Comparison of ENCODE assay signal across 21 mouse cellular contexts in the genomic region with DNA sequence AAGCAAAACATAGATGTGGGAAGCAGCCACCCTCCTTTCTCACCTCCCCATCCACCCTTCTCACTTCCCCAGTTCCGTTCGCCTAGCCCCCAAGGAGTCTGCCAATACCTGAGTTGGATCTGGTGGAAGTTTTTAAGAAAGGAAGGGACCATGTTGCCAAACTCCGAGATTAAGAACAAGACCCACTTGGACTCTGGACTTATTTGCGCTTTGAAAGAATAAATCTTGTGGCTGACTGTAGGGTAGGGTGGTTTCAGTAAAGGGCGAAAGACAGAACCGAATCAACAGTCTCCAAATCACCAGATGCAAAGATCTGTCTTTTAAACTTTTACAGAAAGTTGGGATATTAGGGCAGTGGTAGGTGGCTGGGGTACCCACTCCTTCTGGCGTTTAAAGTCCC. TPM values are rescaled to one million over a fixed set of nuclear protein-coding genes. Genes with fewer than 3 reads are reported as not detected.
DNase-seq lines count a peak whose midpoint lies in the region; ATAC-seq lines count a peak whose summit lies in the region.
"Had no signal": no experiment of that assay in that cellular context is flagged by ENCODE, and none has a peak within 500 bp of the region (broad histone marks: within the 10 kb centered on the region; RNA-seq: fewer than 3 reads in every experiment).

No protein-coding gene starts in this region.

- H3K27ac ChIP-seq in kidney, embryonic 16.5 days (ENCODE audit: low read length): 0 out of 2 replicates have a peak overlapping the region, but pooled peaks have one; percentile 8
- no peak overlapping the region for H3K27ac ChIP-seq in kidney, embryonic 14.5 days (ENCODE audit: low read depth, low read length)
- no peak overlapping the region for H3K27ac ChIP-seq in midbrain, embryonic 11.5 days (ENCODE audit: low read depth, low read length)
- H3K27ac ChIP-seq in midbrain, embryonic 13.5 days: no peak overlapping the region
- H3K27ac ChIP-seq: embryonic facial prominence, embryonic 15.5 days; hindbrain, embryonic 15.5 days; liver, embryonic 15.5 days had no signal

- ATAC-seq in kidney, embryonic 16.5 days (ENCODE audit: low FRiP score, low TSS enrichment): no peak
- no peak for ATAC-seq in kidney, embryonic 14.5 days (ENCODE audit: low FRiP score, low TSS enrichment)
- no peak for ATAC-seq in midbrain, embryonic 11.5 days (ENCODE audit: low FRiP score)
- ATAC-seq in midbrain, embryonic 13.5 days: no peak
- ATAC-seq: intestine, postnatal 0 days; midbrain, embryonic 16.5 days had no signal

- WGBS in kidney, embryonic 16.5 days: 34% methylated on average over 7 of the region's 7 CpGs
- WGBS in kidney, embryonic 14.5 days: 29% methylated on average over 7 of the region's 7 CpGs
- WGBS in midbrain, embryonic 11.5 days: 5% methylated on average over 7 of the region's 7 CpGs
- WGBS in midbrain, embryonic 13.5 days: 16% methylated on average over 7 of the region's 7 CpGs

- H3K4me3 ChIP-seq in kidney, embryonic 16.5 days (ENCODE audit: low read length): no peak overlapping the region
- H3K4me3 ChIP-seq in kidney, embryonic 14.5 days (ENCODE audit: low read length): no peak overlapping the region
- H3K4me3 ChIP-seq in midbrain, embryonic 11.5 days (ENCODE audit: low read depth, low read length): no peak overlapping the region
- no peak overlapping the region for H3K4me3 ChIP-seq in midbrain, embryonic 13.5 days (replicated peaks)
- H3K4me3 ChIP-seq: embryonic facial prominence, embryonic 15.5 days; heart, embryonic 12.5 days; hindbrain, embryonic 15.5 days; limb, embryonic 15.5 days; liver, embryonic 15.5 days had no signal

- H3K9ac ChIP-seq in kidney, embryonic 16.5 days (replicated peaks; ENCODE audit: low read length): no peak overlapping the region
- no peak overlapping the region for H3K9ac ChIP-seq in kidney, embryonic 14.5 days (ENCODE audit: low read depth, low read length)
- H3K9ac ChIP-seq in midbrain, embryonic 11.5 days (ENCODE audit: low read length): no peak overlapping the region
- H3K9ac ChIP-seq in midbrain, embryonic 13.5 days (replicated peaks): no peak overlapping the region
- H3K9ac ChIP-seq: embryonic facial prominence, embryonic 15.5 days; heart, embryonic 12.5 days; hindbrain, embryonic 15.5 days; limb, embryonic 15.5 days; liver, embryonic 15.5 days had no signal

- peaks cover 18% of the 10 kb centered on the region for H3K4me1 ChIP-seq in kidney, embryonic 16.5 days (ENCODE audit: insufficient read depth, low read length)
- H3K4me1 ChIP-seq in kidney, embryonic 14.5 days (ENCODE audit: control insufficient read depth, insufficient read depth, low read length): peaks cover 15% of the 10 kb centered on the region; the same call in 1 of the 2 replicates
- H3K4me1 ChIP-seq in midbrain, embryonic 11.5 days (ENCODE audit: control insufficient read depth, insufficient read depth, low read length): peaks cover 19% of the 10 kb centered on the region
- peaks cover 56% of the 10 kb centered on the region for H3K4me1 ChIP-seq in midbrain, embryonic 13.5 days (replicated peaks)

- no peaks in the 10 kb centered on the region for H3K36me3 ChIP-seq in kidney, embryonic 16.5 days (ENCODE audit: insufficient read depth, low read length)
- no peaks in the 10 kb centered on the region for H3K36me3 ChIP-seq in kidney, embryonic 14.5 days (ENCODE audit: control insufficient read depth, insufficient read depth, low read length)
- H3K36me3 ChIP-seq in midbrain, embryonic 11.5 days (ENCODE audit: control insufficient read depth, insufficient read depth, low read length): no peaks in the 10 kb centered on the region
- H3K36me3 ChIP-seq in midbrain, embryonic 13.5 days: no peaks in the 10 kb centered on the region
- H3K36me3 ChIP-seq: embryonic facial prominence, embryonic 15.5 days; heart, embryonic 12.5 days; hindbrain, embryonic 15.5 days; limb, embryonic 15.5 days; liver, embryonic 15.5 days had no signal

- DNase-seq in embryo, embryonic 9.5 days (ENCODE audit: extremely low spot score): peak; percentile 27
- no peak for DNase-seq in embryo, embryonic 10.5 days (ENCODE audit: low spot score)
- DNase-seq in midbrain, embryonic 11.5 days (ENCODE audit: low spot score, missing footprints): peak; percentile 94
- no peak for DNase-seq in ovary, postnatal 14 days (ENCODE audit: low spot score)
- DNase-seq in thymus, postnatal 36 days: no peak
- DNase-seq: adrenal gland, adult 8-10 months; cerebellum, adult 9-11 months; gastrocnemius, postnatal 10 days; heart, adult 11 months; right cerebral cortex, adult 18-20 months; thymus, postnatal 25 days had no signal

- H3K9me3 ChIP-seq in kidney, embryonic 16.5 days (ENCODE audit: low read length): no peaks in the 10 kb centered on the region
- no peaks in the 10 kb centered on the region for H3K9me3 ChIP-seq in kidney, embryonic 14.5 days (ENCODE audit: control insufficient read depth, low read length)
- no peaks in the 10 kb centered on the region for H3K9me3 ChIP-seq in midbrain, embryonic 11.5 days (ENCODE audit: control insufficient read depth, low read length)
- no peaks in the 10 kb centered on the region for H3K9me3 ChIP-seq in midbrain, embryonic 13.5 days
- H3K9me3 ChIP-seq: embryonic facial prominence, embryonic 15.5 days; heart, embryonic 12.5 days; hindbrain, embryonic 15.5 days; limb, embryonic 15.5 days; liver, embryonic 15.5 days had no signal

- H3K4me2 ChIP-seq in kidney, embryonic 16.5 days (replicated peaks; ENCODE audit: low read depth, low read length): no peak overlapping the region
- H3K4me2 ChIP-seq in kidney, embryonic 14.5 days (replicated peaks; ENCODE audit: low read depth, low read length): no peak overlapping the region
- no peak overlapping the region for H3K4me2 ChIP-seq in midbrain, embryonic 11.5 days
- no peak overlapping the region for H3K4me2 ChIP-seq in midbrain, embryonic 13.5 days (replicated peaks)
- H3K4me2 ChIP-seq: embryonic facial prominence, embryonic 15.5 days; hindbrain, embryonic 15.5 days; liver, embryonic 15.5 days had no signal

- peaks cover 35% of the 10 kb centered on the region for H3K27me3 ChIP-seq in kidney, embryonic 16.5 days (ENCODE audit: insufficient read depth, low read length)
- H3K27me3 ChIP-seq in kidney, embryonic 14.5 days (ENCODE audit: control insufficient read depth, insufficient read depth, low read length): peaks cover 21% of the 10 kb centered on the region
- H3K27me3 ChIP-seq in midbrain, embryonic 11.5 days (ENCODE audit: control insufficient read depth, insufficient read depth, low read length): peaks cover 39% of the 10 kb centered on the region
- H3K27me3 ChIP-seq in midbrain, embryonic 13.5 days: peaks cover 61% of the 10 kb centered on the region

RNA-seq across cellular contexts. Expression of gene Mecom, which starts 36.0 kb away (rescaled TPM):
- polyA plus RNA-seq in kidney, embryonic 16.5 days (2015; fragmentation: Nextera tagmentation; extraction: Ambion mirVana): 78.3 and 80.4 TPM in 2 replicates
- 50.8 and 89.3 TPM in 2 replicates for polyA plus RNA-seq in kidney, embryonic 14.5 days (2014; fragmentation: Nextera tagmentation; extraction: Ambion mirVana)
- 32.7 and 37.1 TPM in 2 replicates for polyA plus RNA-seq in midbrain, embryonic 11.5 days (2014; fragmentation: Nextera tagmentation; extraction: Ambion mirVana)
- 11.1 and 13.4 TPM in 2 replicates for polyA plus RNA-seq in midbrain, embryonic 13.5 days (2015; fragmentation: Nextera tagmentation; extraction: Ambion mirVana)

Comparison
In these comparisons a context has a peak if more than half of its experiments do, and no peak if none do; other contexts are left out.
1. DNase-seq: peak in embryo, embryonic 9.5 days (single experiment) and midbrain, embryonic 11.5 days (single experiment); none in embryo, embryonic 10.5 days (single experiment), ovary, postnatal 14 days (single experiment) and thymus, postnatal 36 days (0 of 2).